Mouse (Mus musculus) neural tube, embryonic 10.5 days (tissue): Measurements from ENCODE around the gene Zfp664.
A peak's percentile ranks its signal among the peaks of the same experiment; 100 is the strongest.

ENCODE experiments used
- DNase-seq: peaks from one replicate; pipeline ENCODE4 v3.0.0-alpha.2; 2017; ENCODE audit warnings: low spot score; ENCODE audit errors: extremely low spot score

Zfp664 gene

DNA sequence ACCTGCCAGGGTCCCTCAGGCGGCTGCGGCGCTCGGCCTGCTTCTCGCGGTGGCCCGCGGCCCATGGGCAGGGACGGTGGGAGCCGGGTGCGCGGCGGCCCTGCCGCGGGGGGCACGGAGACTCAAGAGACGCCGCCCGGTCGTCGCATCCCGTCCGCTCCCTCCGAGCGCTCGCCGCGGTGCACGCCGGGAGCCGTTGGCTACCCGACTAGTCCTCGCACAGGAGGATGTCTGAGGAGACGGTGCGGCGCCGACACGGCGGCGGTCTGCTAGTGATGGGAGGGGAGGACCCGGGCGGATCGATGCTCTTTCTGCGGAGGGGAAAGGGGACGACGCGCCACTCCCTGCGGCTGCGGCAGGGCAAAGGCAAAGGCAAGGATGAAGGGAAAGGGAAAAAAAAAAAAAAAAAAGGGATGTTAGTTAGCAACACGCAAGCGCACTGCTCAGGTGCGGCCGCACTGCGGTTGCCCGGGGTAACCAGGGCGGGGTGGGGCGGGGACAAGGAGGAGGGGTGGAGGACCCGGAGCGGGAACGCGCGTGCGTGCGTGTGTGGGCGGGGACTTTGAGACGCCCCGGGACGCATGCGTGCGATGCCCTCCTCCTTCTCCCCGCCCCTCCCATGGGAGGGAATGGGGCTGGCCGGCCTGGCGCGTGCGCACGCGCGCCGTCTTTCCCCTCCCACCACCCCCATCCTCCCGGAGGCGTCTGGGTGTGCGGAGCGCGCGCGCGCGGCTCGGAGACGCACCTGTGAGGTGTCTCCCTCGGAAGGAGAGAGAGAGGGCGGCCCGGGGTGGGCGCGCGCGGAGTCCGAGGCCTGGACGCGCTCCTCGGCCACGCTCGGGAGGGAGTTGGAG, at the start of gene Zfp664, which contains the start of gene Ccdc92:
Zfp664 (plus strand) TSS at position 679 of the 854 bp plus-strand sequence.
Ccdc92 (minus strand) TSS at position 412 of the 854 bp plus-strand sequence.
- peak; percentile 99 for DNase-seq

DNA sequence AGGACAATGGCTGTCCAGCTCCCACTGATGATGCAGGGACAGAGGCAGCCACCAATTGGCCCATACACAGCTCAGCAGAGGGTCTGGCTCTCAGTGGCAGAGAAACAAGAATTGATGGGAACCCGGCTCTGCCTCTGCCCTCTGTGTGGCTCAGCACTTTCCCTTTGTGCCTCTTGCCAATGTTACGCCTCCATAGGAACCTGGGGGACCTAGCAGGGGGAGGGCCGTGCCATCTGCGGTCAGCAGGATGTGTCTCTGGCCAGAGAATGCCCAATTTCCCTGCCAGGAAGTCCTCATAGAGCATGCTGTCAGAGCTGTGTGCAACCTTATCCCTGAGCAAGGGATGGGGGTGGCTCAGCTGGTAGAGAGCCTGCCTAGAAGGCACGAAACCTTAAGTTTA, 47.7 kb upstream of the Zfp664 start:
- DNase-seq = no peak

DNA sequence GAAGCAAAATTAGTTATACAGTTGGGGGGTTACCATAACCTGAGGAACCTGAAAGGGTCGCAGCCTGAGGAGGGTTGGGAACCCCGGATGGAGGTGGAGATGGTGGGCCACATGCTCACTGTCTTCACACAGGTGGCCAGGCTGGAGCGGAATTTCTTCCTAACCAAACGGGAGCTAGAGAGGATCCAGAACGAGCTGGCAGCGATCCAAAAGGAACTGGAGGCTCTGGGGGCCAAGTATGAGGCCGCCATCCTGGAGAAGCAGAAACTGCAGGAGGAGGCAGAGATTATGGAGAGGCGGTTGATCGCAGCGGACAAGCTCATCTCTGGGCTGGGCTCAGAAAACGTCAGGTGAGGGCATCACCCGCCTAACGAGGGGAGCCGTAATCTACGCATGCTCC, 45.4 kb upstream of the Zfp664 start:
- no peak for DNase-seq

DNA sequence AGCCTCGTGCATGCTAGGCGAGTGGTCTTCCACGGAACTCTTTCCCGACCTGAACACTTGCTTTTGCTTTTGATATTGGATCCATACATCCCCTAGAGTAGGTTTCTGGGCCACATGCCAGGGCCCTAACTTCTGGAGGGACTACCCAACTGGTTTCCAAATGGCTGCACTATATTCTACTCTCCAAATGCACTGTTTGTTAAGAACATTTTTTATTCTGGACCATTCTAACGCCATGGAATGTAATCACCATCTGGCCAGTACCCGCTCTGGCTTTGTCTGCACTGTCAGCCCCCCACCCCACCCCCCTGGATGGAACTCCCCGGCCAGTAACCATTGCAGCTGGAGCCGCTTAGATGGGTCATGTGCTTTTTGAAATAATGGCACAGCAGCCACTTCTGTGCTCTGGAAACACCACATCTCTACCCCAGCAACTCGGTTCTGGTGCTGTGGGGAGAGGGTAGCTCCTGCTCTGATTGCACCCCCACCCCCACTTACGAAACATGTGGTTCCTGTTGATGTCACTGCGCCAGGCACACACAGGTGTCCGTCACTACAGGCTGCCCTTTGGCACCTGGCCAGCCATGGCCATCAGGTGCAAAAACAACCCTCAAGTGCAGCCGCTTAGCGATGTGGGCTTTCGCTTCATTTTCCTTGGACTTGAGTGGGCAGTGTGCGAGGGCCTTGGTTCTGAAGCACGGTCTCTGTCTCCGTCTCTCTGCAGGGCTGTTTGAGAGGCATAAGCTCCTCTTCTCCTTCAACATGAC, 40.2 kb upstream of the Zfp664 start:
- DNase-seq = no peak

DNA sequence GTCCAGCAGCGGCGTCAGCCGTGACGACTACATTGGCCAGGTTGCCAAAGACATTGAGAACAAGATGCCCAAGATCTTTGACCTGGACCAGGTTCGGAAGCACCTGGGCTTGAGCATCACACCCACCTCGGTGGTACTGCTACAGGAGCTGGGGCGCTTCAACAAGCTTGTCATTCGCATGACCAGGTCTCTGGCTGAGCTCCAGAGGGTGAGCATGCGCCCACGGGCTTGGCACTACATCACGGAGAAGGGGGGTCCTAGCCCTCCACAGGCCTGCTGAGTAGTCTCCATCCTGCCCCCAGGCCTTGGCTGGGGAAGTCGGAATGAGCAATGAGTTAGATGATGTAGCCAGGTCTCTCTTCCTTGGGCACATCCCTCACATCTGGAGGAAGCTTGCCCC, 32.2 kb upstream of the Zfp664 start:
- no peak for DNase-seq

DNA sequence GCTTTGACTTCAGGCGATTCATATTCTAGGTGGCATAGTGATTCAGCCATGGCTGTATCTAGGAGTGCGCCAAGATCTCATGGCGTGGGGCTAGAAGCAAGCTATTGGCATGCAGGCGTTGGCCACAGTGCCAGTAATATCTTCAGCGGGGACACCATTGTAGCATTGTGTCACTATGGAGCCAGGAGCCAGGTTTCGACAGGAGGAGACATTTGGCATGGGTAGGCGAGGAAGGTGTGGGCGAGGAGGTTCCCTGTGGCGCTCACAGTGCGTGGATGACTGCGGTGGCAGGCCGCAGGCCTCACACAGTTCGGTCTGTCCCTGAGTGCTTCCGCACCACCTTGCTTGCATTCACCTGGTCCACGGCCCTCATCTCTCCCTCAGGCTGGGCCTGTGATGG, 27.3 kb upstream of the Zfp664 start:
- no peak for DNase-seq

DNA sequence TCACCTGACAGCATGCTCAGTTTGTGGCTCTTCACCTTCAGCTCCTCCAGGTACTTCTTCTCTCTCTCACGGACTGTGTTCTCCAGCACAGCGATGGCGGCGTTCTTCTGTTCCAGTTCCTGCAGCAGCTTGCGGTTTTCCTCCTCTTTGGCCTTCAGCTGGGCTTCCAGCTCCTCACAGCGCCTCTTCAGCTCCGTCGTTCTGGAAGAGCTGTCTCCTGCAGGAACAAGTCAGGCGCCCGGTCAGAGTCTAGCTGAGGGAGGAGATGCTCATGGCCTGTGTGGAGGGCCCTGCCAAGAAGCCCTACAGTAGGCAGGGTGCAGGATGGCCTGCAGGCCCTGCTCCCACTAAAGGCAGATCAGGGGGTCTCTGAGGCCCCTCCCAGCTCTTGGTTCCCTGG, 26.4 kb upstream of the Zfp664 start:
- DNase-seq = no peak

DNA sequence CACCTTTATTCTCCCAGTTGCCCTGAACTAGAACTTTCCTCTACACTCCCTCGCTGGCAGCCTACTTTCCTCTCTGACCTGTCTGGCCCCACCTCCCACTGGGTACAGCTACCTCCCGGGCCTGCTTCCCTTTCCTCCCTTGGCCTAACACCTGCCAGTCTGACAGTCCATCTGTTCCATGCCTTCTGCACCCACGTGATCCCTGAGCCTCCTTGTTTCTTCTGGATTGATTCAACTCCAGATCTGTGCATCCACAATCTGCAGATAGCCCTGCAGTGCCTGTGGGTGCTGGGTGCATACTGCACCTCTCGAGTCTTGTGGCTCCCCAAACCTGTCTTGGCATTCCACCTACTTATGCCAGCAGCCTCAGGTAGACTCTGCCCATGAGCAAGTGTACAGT, 25.9 kb upstream of the Zfp664 start:
- no peak for DNase-seq

DNA sequence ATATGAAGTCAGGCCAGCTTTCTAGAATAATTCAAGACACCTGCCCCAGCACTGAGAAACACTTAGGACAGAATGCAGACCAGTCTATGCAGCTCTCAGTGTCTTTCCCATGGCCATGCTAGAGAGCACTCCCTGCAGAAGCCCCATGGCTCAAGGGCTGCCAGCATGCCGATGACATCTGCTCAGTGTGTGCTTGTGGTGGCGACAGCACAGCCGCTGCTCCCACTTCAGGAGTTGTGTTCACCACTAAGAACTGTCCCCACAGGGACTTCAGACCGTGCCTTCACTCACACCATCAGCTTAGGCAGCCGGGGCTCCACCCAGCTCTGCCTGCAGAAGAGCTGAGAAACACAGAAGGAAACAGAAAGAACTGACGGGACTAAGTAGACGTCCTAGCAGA, 22.3 kb upstream of the Zfp664 start:
- DNase-seq = no peak

DNA sequence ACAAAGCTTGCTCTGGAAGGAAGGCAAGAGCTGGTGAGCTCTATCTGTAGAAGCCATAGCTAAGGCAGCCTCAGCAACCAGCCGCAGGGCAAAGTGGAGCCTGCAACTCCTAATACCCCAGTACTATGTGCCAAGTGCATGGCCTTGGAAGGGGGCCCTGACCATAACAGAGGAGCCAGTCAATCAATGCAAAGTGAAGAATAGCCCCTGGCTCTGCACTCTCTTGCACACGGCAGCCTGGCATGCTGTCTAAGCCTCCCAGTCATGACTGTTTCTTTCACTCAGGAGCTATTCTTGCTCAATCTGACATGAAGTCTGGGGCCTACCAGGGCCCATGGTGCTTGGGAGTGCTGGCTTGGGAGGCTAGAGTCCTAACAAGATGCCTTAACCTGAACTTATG, 21.8 kb upstream of the Zfp664 start:
- no peak for DNase-seq

DNA sequence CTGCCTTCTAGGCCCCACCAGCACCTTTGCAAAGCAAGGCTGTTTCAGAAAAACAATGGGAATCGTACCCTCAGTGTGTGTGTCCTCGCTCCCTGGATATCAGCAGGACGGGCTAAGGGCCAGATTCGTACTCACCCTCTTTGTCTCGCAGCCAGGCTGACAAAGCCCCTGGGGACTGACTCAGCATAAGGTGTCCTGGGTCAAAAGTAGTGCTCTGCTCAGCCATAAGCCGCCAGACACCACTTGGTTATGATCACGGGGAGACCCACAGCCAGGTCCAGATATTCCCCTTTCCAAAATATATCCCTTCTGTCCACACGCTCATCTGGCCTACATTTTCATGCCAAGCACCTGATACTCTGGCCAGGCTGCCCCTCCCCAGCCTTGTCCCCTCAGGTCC, 19.1 kb upstream of the Zfp664 start:
- DNase-seq = no peak

DNA sequence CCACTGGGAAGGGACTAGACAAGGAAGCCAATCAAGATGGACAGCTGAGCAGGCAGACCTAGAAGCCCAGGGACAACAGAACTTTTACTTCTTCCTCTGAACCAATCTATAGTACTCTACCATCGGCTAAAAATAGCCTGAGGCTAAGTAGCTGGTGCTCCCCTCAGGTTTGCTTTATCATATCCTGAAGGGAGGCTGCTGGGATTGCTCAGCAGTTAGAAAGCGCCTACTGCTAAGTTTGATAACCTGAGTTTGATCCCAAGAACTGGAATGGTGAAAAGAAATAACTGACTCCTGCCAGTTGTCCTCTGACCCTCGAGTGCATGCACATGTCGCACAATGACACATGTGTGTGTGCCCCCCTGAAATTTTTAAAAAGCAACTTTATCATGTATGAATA, 17.6 kb upstream of the Zfp664 start:
- no peak for DNase-seq

DNA sequence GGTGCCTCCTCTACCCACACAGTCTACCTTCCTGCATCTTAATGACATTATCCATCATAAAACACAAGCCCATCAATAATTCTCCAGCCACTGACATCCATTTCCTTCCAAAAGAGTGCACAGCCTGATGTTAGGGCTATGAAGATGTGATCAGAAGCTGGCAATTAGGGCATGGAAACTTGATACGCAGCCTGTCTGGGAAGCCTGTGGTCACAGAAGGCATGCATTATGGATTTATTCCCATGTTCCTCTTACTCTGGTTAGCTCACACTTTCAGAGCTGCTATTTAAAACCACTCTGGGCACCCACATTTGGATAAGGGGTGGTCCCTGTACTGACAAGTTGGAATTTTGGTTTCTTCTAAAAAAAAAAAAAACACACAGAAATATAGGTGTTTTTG, 15.5 kb upstream of the Zfp664 start:
- no peak for DNase-seq

DNA sequence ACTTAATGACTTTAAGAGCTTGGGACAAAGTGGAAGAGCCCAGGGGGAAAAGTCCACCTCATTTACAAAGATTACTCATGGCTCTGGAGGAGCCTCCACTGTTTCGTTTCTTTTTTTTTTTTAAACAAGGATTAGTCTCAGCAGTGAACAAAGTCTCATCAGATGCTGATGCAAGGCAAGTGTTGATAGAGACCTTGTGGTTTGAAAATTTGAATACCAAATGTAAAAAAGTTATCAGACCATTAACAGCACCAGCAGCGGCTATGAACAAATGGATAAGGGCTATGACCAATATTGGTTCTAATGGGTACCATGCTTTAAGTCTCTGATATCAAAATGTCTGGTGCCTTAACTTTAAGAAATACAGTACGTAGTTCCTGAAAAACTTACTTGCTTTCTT, 13.5 kb upstream of the Zfp664 start:
- DNase-seq = no peak

DNA sequence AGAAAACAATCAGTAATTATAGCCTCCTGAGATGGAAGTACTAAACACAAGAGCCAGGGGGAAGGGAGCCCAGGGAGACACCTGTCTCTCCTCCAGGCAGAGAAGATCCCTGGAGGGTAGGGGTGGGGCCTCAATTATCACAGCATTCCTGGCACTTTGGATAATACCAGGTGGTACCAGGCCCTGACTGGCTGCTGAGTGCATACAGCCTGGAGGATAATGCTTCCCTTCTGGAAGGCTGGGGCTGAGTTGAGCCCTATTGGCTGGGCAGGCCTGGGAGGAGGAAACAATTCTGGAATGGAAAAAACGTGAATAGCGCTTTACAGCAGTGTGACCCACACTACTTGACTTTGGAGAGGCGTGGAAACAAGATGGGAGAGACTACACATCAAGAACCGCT, 10.9 kb upstream of the Zfp664 start:
- DNase-seq = no peak

DNA sequence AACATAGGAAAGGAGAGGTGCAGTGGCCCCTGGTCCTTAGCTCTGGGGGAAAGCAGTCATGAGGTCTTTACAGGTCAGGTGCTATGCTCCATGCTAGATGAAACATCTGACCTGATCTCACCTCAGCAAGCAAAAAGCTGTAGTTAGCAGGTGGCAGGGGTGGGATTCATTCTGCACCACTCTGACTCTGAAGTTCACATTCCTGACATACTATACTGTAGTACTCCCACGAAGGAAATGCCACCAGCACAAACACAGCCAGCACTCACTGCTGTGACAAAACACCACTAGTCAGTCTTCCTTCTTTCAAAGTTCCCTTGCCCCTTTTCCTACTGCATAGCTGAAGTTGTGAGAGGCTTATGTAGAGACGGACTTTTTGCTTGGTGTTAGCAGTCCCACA, 10.2 kb upstream of the Zfp664 start:
- no peak for DNase-seq

DNA sequence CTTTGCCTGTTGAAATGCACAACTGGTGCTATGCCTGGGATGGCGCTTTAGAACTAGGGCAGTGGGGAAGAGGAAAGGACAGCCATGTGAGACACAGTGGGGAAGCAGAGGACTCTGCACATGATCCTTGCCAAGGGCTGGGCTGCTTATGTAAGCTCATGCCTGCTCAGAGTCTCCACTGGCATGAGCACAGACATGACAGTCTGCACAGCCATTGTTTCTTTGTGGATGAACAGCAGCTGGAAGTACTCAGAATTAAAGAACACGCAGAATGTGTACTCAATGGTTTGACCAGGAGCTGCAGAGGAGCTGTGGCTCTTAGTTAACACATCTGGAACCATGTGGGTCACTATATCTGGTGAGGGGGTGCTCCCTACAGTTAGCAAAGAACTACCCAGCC, 9.4 kb upstream of the Zfp664 start:
- DNase-seq = no peak

DNA sequence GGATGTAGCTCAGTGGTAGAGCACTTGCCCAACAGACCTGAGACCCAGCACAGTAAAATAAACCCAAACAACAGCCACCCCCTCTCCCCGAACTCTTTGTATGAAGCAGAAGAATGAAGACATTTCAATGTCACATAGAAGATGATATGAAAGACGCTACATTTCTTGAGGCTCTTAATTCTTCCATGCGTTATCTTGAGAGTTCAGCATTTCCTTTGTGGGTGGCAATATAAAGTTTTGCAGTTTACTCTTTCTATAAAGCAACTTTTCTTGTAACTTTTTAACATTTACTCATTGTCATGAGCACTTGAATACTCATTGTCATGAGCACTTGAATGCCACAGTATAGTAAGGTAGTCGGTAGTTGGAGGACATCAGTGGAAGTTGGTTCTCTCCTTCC, 8.3 kb upstream of the Zfp664 start:
- no peak for DNase-seq

DNA sequence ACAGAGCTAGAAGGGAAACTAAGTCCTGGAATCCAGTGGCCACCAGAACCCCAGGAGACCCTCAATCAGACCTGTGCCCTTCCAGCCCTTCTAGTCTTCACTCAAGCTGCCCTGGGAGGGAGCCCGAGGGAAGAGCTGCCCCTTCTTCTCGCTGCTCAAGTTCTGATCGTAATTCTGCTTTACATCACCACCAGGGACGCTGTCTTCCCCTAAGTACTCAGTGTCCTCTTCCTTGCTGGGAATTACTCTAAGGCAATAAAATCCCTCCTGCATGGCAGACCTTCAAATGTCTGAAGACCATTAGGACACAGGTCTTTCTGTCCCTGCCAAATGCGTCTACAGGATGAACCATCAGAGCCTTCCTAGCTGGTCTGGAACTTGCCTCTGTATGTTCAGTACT, 2.5 kb upstream of the Zfp664 start:
- peak; percentile 22 for DNase-seq

DNA sequence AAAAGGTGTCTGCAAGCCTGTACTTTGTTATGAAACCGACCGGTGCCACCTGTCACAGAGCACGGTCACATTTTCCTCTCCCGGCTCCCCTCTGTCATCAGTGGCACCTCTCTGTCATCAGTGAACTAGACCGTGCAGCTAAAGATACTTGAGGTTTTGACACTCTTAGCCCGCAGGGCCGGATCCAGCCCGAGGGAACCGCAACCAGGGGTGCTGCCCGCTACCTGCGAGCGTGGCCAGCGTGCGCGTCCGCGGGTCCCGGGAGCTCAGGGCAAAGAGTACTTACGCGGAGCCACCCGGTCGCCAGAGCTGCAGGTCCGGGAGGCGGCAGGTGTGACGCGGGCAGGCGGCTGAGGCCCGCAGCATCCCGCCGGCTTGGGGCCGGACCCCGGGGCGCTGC, 1.0 kb upstream of the Zfp664 start:
- peak; percentile 42 for DNase-seq

DNA sequence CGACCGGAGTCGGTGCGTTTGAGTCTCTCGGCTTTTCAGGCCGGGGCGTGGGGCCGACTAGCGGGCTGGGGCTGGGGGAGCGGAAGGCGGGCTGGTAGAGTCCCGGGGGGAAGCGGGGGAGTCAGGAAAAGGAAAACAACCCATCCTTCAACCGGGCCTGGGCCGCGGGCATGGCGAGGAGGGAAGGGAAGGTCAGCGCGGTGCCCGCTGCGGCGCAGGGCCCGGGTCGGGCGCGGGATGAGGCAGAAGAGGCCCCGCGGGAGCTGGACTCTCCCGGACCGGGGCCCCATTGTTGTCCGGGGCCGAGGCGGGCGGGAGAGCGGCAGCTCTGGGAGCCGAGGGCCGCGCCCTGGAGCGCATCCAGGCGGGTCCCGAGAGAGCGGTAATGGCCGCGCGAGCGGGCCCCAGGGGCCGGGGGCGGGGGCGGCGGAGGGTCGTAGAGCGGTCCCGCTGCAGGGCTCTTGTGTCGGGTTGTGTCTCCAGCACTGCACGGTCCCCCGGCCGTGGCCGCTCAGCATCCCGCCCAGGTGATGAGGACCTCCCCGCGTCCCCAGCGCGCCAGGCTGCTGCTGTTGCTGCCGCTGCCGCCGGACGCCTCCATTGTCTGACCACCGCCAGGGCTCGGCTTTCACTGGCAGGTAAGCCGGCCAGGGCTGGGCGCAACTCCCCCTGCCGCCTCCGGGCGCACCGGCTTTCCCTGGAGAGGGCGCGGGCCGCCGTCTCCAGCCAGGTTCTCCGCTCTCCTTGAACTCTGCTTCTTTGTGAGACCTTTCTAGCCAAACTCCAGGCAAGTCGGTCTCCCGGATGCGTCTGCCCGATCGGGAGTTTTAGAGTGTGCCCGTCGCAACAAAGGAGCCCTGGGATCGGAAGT, 615 bp downstream of the Zfp664 start:
- DNase-seq = peak; percentile 75

DNA sequence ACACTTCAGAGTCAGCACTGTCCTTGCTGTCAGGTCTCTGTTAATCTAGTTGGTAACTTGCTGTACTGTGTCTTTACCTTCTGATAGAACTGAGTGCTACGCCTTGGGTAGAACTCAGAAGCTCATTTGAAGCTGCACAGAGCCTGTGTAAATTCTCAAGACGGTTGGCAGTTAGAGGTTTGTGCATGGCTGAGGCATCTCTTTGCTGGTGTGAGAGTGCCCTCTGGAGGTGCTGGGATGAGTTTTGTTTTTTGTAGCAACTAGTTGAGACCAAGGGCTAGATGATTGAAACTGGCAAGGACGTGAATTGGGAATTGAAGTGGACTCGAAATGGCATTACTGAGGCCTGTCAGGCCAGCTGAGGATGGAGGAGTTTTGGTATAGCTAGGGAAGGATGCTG, 6.5 kb downstream of the Zfp664 start:
- DNase-seq = no peak
